Mouse (Mus musculus): Measurements from ENCODE around the gene Fam19a2.

Gene Fam19a2

GRCm38 (mm10) chr10:123570616-123571188, 306.9 kb downstream of the Fam19a2 start:
- H3K36me3 ChIP-seq (ENCODE audit: control insufficient read depth, insufficient read depth, low read length, poor library complexity, severe bottlenecking) = no peaks in the 10 kb centered on the region
- H3K27me3 ChIP-seq (ENCODE audit: control insufficient read depth, insufficient read depth, low read length, poor library complexity, severe bottlenecking) = no peaks in the 10 kb centered on the region
- DNase-seq (ENCODE audit: low read depth, low spot score) = no peak

- Histone ChIP-seq H3K36me3 (ENCODE audit: control insufficient read depth, insufficient read depth, low read length, poor library complexity, severe bottlenecking) (no peaks in the 10 kb centered on the region), H3K27me3 (ENCODE audit: control insufficient read depth, insufficient read depth, low read length, poor library complexity, severe bottlenecking) (no peaks in the 10 kb centered on the region)
- no peak for DNase-seq (ENCODE audit: low read depth, low spot score)
Measured at GRCm38 (mm10) chr10:123572342-123573070, 308.7 kb downstream of the Fam19a2 start.

GRCm38 (mm10) chr10:123577823-123578222, 314.0 kb downstream of the Fam19a2 start:
- no peaks in the 10 kb centered on the region for H3K36me3 ChIP-seq (ENCODE audit: control insufficient read depth, insufficient read depth, low read length, poor library complexity, severe bottlenecking)
- no peak for DNase-seq (ENCODE audit: low read depth, low spot score)
- no peaks in the 10 kb centered on the region for H3K27me3 ChIP-seq (ENCODE audit: control insufficient read depth, insufficient read depth, low read length, poor library complexity, severe bottlenecking)

- Histone ChIP-seq H3K36me3 (ENCODE audit: control insufficient read depth, insufficient read depth, low read length, poor library complexity, severe bottlenecking) (no peaks in the 10 kb centered on the region), H3K27me3 (ENCODE audit: control insufficient read depth, insufficient read depth, low read length, poor library complexity, severe bottlenecking) (no peaks in the 10 kb centered on the region)
- no peak for DNase-seq (ENCODE audit: low read depth, low spot score)
Measured at GRCm38 (mm10) chr10:123579012-123579411, 315.2 kb downstream of the Fam19a2 start.

DNA sequence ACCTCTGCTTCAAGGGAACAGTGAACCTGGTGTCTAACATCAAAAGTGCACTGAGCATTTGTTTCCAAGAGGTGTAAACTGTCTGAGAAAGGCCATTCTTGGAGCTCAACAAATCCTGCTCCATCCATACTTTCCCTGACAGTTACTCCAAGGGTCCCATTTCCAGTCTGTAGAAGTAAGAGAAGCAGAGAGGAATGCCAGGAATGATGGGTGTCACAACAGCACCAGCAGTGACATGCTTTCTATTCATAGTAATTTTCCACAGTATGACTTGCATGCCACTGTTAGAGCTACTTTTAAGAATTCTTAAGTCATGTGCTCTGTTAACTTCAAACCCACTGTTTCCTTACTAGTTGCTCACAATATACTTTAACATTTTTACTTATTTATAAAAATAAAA, 331.2 kb downstream of the Fam19a2 start:
- Histone ChIP-seq H3K27me3 (ENCODE audit: control insufficient read depth, insufficient read depth, low read length, poor library complexity, severe bottlenecking) (no peaks in the 10 kb centered on the region), H3K36me3 (ENCODE audit: control insufficient read depth, insufficient read depth, low read length, poor library complexity, severe bottlenecking) (no peaks in the 10 kb centered on the region)
- no peak for DNase-seq (ENCODE audit: low read depth, low spot score)

DNA sequence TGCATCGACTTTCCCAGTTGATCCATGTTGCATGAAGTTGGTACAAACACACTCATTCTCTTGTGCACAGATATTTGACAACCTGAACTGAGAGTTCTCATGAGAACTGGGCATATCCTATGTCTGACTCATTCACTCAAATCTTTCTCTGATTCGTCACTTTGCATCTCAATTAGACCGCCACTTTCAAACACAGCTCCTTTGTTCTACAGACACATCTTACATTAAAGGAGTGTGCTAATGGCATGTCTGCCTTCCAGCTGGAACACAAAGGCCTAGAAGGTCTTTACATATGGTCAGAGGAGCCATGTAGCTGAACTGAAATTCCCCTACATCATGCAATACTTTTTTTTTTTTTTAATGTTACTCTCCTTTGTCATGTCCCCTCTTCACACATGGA, 333.3 kb downstream of the Fam19a2 start:
- no peaks in the 10 kb centered on the region for H3K27me3 ChIP-seq (ENCODE audit: control insufficient read depth, insufficient read depth, low read length, poor library complexity, severe bottlenecking)
- no peak for DNase-seq (ENCODE audit: low read depth, low spot score)
- no peaks in the 10 kb centered on the region for H3K36me3 ChIP-seq (ENCODE audit: control insufficient read depth, insufficient read depth, low read length, poor library complexity, severe bottlenecking)

- DNase-seq (ENCODE audit: low read depth, low spot score) = no peak
- Histone ChIP-seq H3K36me3 (ENCODE audit: control insufficient read depth, insufficient read depth, low read length, poor library complexity, severe bottlenecking) (no peaks in the 10 kb centered on the region), H3K27me3 (ENCODE audit: control insufficient read depth, insufficient read depth, low read length, poor library complexity, severe bottlenecking) (no peaks in the 10 kb centered on the region)
Measured at GRCm38 (mm10) chr10:123605671-123606070, 341.9 kb downstream of the Fam19a2 start.

- Histone ChIP-seq H3K36me3 (ENCODE audit: control insufficient read depth, insufficient read depth, low read length, poor library complexity, severe bottlenecking) (no peaks in the 10 kb centered on the region), H3K27me3 (ENCODE audit: control insufficient read depth, insufficient read depth, low read length, poor library complexity, severe bottlenecking) (no peaks in the 10 kb centered on the region)
- DNase-seq (ENCODE audit: low read depth, low spot score) = no peak
Measured at GRCm38 (mm10) chr10:123626691-123627090, 362.9 kb downstream of the Fam19a2 start.

DNA sequence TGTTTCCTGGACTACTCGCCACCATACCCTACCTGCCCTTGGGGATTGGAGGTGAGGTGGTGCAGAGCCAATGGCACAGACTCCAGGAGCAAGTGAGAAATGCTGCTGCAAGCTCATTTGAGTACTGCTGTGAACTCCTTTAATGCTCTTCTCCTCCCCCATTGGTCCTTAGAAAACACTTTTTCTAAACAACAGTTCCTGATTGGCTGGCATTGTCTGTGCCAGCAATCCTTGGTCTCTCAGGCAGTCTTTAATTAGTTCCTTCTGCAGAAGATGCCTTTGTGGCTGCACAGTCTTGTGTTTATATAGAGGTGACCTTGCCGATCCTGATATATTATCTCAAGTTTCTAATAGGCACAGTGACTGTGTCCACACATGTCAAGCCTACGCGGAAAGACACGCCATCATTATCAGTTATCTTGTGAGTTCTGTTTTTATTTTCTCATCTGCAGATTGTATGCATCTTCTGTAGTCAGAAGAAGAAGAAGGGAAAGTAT, 365.5 kb downstream of the Fam19a2 start:
- DNase-seq (ENCODE audit: low read depth, low spot score) = no peak
- Histone ChIP-seq H3K36me3 (ENCODE audit: control insufficient read depth, insufficient read depth, low read length, poor library complexity, severe bottlenecking) (no peaks in the 10 kb centered on the region), H3K27me3 (ENCODE audit: control insufficient read depth, insufficient read depth, low read length, poor library complexity, severe bottlenecking) (no peaks in the 10 kb centered on the region)

GRCm38 (mm10) chr10:123632029-123632428, 368.2 kb downstream of the Fam19a2 start:
- DNase-seq (ENCODE audit: low read depth, low spot score) = no peak
- H3K27me3 ChIP-seq (ENCODE audit: control insufficient read depth, insufficient read depth, low read length, poor library complexity, severe bottlenecking) = no peaks in the 10 kb centered on the region
- no peaks in the 10 kb centered on the region for H3K36me3 ChIP-seq (ENCODE audit: control insufficient read depth, insufficient read depth, low read length, poor library complexity, severe bottlenecking)

DNA sequence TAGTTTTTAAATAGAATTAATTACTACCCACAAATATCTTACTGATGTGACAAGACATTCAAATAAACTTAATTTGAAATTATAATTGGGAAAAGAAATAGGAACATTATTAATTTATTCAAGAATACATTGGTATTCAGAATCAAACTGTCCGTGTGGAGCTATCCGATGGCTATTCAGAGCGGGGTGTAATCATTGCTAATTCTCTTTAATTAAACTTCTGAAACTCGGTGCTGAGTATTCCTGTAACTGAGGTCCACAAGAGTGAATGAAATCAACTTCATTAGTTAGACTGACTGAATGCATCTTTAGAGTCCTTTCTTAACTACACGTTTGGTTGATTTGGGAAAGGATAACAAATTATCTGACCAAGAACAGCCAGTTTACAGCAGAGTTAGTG, 372.9 kb downstream of the Fam19a2 start:
- Histone ChIP-seq H3K36me3 (ENCODE audit: control insufficient read depth, insufficient read depth, low read length, poor library complexity, severe bottlenecking) (no peaks in the 10 kb centered on the region), H3K27me3 (ENCODE audit: control insufficient read depth, insufficient read depth, low read length, poor library complexity, severe bottlenecking) (no peaks in the 10 kb centered on the region)
- no peak for DNase-seq (ENCODE audit: low read depth, low spot score)

GRCm38 (mm10) chr10:123637496-123637895, 373.7 kb downstream of the Fam19a2 start:
- no peak for DNase-seq (ENCODE audit: low read depth, low spot score)
- Histone ChIP-seq H3K36me3 (ENCODE audit: control insufficient read depth, insufficient read depth, low read length, poor library complexity, severe bottlenecking) (no peaks in the 10 kb centered on the region), H3K27me3 (ENCODE audit: control insufficient read depth, insufficient read depth, low read length, poor library complexity, severe bottlenecking) (no peaks in the 10 kb centered on the region)

DNA sequence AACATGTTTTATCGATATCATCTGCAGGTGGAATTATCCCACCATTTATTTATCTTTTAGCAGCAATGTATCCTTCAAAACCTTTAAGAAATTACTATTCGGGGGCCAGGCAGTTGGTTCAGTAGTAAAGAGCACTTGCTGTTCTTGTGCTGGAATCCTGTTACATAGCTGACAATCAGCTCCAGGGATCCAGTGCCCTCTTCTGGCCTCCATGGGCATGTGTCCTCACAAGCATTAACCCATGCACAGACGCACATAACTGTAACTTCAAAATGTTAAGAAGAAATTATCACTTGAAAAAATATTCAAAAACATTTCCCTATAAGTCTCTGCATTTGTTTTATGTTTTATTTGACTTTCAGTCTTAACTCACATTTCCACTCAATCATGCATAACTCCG, 381.8 kb downstream of the Fam19a2 start:
- H3K36me3 ChIP-seq (ENCODE audit: control insufficient read depth, insufficient read depth, low read length, poor library complexity, severe bottlenecking) = no peaks in the 10 kb centered on the region
- no peaks in the 10 kb centered on the region for H3K27me3 ChIP-seq (ENCODE audit: control insufficient read depth, insufficient read depth, low read length, poor library complexity, severe bottlenecking)
- DNase-seq (ENCODE audit: low read depth, low spot score) = no peak

DNA sequence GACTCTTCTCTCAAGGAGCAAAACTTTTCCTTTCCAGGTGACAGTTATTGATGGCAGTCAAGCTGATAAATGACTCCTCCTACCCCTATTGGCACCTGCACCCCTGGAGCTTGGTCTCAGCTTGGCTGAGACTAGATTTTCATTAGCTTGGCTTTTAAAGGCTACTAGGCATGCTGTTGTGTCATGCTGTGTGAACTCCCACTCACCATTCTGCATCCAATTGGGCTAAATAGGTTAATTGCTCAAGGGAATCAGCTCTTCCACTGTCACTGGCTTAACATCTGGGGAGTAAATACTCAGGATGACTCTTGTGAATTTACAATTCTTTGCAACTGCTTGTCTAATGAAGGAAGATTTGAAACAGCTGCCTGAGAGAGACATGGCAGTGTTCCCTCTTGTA, 407.4 kb downstream of the Fam19a2 start:
- Histone ChIP-seq H3K36me3 (ENCODE audit: control insufficient read depth, insufficient read depth, low read length, poor library complexity, severe bottlenecking) (no peaks in the 10 kb centered on the region), H3K27me3 (ENCODE audit: control insufficient read depth, insufficient read depth, low read length, poor library complexity, severe bottlenecking) (no peaks in the 10 kb centered on the region)
- DNase-seq (ENCODE audit: low read depth, low spot score) = no peak

GRCm38 (mm10) chr10:123678284-123678864, 414.6 kb downstream of the Fam19a2 start:
- H3K36me3 ChIP-seq (ENCODE audit: control insufficient read depth, insufficient read depth, low read length, poor library complexity, severe bottlenecking) = no peaks in the 10 kb centered on the region
- H3K27me3 ChIP-seq (ENCODE audit: control insufficient read depth, insufficient read depth, low read length, poor library complexity, severe bottlenecking) = no peaks in the 10 kb centered on the region
- DNase-seq (ENCODE audit: low read depth, low spot score) = no peak
